21 mouse cellular contexts compared by ENCODE assay signal in the genomic region with DNA sequence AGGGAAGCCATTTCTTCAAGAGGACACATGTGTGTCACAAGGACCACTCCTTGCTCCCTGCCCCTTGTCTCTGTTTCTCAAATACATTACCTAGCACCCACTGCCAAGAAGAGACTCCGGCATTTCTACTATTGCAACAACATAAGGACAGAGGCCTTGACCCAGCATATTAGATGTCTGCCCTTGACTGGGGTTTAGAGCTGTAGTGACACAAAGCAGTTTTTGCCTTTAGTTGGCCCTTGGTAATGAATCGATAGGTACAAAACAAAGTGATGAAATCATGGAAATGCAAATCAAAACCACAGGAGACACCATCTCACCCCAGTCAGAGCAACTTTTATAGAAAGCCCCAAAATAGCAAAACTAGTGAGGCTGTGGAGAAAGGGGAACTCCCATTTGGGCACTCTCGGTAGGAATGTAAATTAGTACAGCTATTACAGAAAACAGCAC. TPM values are rescaled to one million over a fixed set of nuclear protein-coding genes. Genes with fewer than 3 reads are reported as not detected.
DNase-seq lines count a peak whose midpoint lies in the region; ATAC-seq and TF ChIP-seq lines count a peak whose summit lies in the region.
"Had no signal": no experiment of that assay in that cellular context is flagged by ENCODE, and none has a peak within 500 bp of the region (broad histone marks: within the 10 kb centered on the region; RNA-seq: fewer than 3 reads in every experiment).

No protein-coding gene starts in this region.

- peak; percentile 46 for ATAC-seq in megakaryocyte, adult 5-6 weeks (ENCODE audit: poor library complexity, severe bottlenecking)
- ATAC-seq in midbrain, embryonic 13.5 days, result no peak
- ATAC-seq: forebrain, embryonic 14.5 days had no signal

- H3K4me2 ChIP-seq in midbrain, embryonic 13.5 days (replicated peaks), result no peak overlapping the region
- H3K4me2 ChIP-seq: heart, embryonic 15.5 days; hindbrain, embryonic 15.5 days; liver, embryonic 13.5 days had no signal

- H3K36me3 ChIP-seq in midbrain, embryonic 13.5 days, result no peaks in the 10 kb centered on the region
- H3K36me3 ChIP-seq: heart, embryonic 15.5 days; hindbrain, embryonic 15.5 days; liver, embryonic 13.5 days had no signal

- no peak overlapping the region for H3K9ac ChIP-seq in midbrain, embryonic 13.5 days (replicated peaks)
- H3K9ac ChIP-seq: heart, embryonic 15.5 days; hindbrain, embryonic 15.5 days; liver, embryonic 13.5 days had no signal

- no peak overlapping the region for H3K4me3 ChIP-seq in bone marrow, adult 2 months (replicated peaks; ENCODE audit: control insufficient read depth, low read depth, low read length)
- H3K4me3 ChIP-seq in midbrain, embryonic 13.5 days (replicated peaks), result no peak overlapping the region
- H3K4me3 ChIP-seq: heart, embryonic 15.5 days; hindbrain, embryonic 15.5 days; liver, embryonic 13.5 days had no signal

- H3K4me1 ChIP-seq in bone marrow, adult 2 months (ENCODE audit: control insufficient read depth, insufficient read depth, low read length), result peaks cover 7% of the 10 kb centered on the region
- no peaks in the 10 kb centered on the region for H3K4me1 ChIP-seq in midbrain, embryonic 13.5 days (replicated peaks)
- H3K4me1 ChIP-seq: heart, embryonic 15.5 days; hindbrain, embryonic 15.5 days; liver, embryonic 13.5 days had no signal

- H3K9me3 ChIP-seq in midbrain, embryonic 13.5 days, result no peaks in the 10 kb centered on the region
- H3K9me3 ChIP-seq: heart, embryonic 15.5 days; hindbrain, embryonic 15.5 days; liver, embryonic 13.5 days had no signal

- H3K27me3 ChIP-seq in midbrain, embryonic 13.5 days, result peaks cover 5% of the 10 kb centered on the region; the same call in 1 of the 2 replicates

- 10% methylated on average over 3 of the region's 3 CpGs for WGBS in bone marrow, adult 2 months
- 91% methylated on average over 3 of the region's 3 CpGs for WGBS in midbrain, embryonic 13.5 days

- TF ChIP-seq POLR2A in bone marrow, adult 2 months (IDR thresholded peaks at IDR 0.05; ENCODE audit: borderline replicate concordance, control insufficient read depth, low read depth, low read length), result no peak

- no peak for TF ChIP-seq CTCF in bone marrow, adult 2 months (IDR thresholded peaks at IDR 0.05; ENCODE audit: control insufficient read depth, insufficient read depth, low read length)

- DNase-seq in layer of hippocampus, adult 9-11 months, result peak; percentile 47
- DNase-seq in layer of hippocampus, adult 18-20 months (ENCODE audit: low spot score in 2 of 2), result no peak
- peak; percentile 87 for DNase-seq in A20 (ENCODE audit: low read depth, low spot score)
- no peak for DNase-seq in adrenal gland, postnatal 10 days
- DNase-seq in adrenal gland, adult 2 months, result no peak
- DNase-seq: cerebellum, adult 9-10 months; embryo, embryonic 11 days; kidney, adult 8-10 months; kidney, postnatal 4 days; layer of hippocampus, postnatal 36 days; liver, embryonic 13.5 days; right cerebral cortex, adult 18-20 months had no signal

- H3K27ac ChIP-seq in bone marrow, adult 2 months (ENCODE audit: control insufficient read depth, insufficient read depth, low read depth, low read length, poor library complexity), result peak overlapping the region; percentile 73; the same call in 1 of the 2 replicates
- H3K27ac ChIP-seq in midbrain, embryonic 13.5 days, result no peak overlapping the region
- H3K27ac ChIP-seq: heart, embryonic 15.5 days; hindbrain, embryonic 15.5 days; liver, embryonic 13.5 days had no signal

RNA-seq across cellular contexts. Expression of gene Wfdc21, which starts 9.6 kb away (rescaled TPM):
- not detected for total RNA-seq in layer of hippocampus, adult 18-20 months (2021)
- polyA plus RNA-seq in bone marrow, adult 2 months (2011; ENCODE audit: insufficient read depth, insufficient read length, low replicate concordance, missing spikeins), result 220 and 706 TPM in 2 replicates
- 528 and 641 TPM in 2 replicates for total RNA-seq in megakaryocyte, adult 5-6 weeks (2015)
- 492 and 635 TPM in 2 replicates for total RNA-seq in megakaryocyte, adult 5-6 weeks (2017)
- 0.43 TPM in 1 of 2 replicates, not detected in the other for polyA plus RNA-seq in midbrain, embryonic 13.5 days (2015; fragmentation: Nextera tagmentation; extraction: Ambion mirVana)
- 1 to 10 TPM; 1.1 to 3.2 TPM for total RNA-seq in adrenal gland, postnatal 10 days (2021)
- 1 to 10 TPM in 1 of 2 experiments, not detected in 1; 1.0 TPM for total RNA-seq in adrenal gland, adult 2 months (2021)
- 5.2 and 5.8 TPM in 2 replicates for polyA plus RNA-seq in adrenal gland, adult 2 months (2012; rRNA removed)
- total RNA-seq: heart, adult 18-20 months; layer of hippocampus, postnatal 36 days; left cerebral cortex, postnatal 36 days had no signal
- polyA plus RNA-seq: C2C12; forebrain, embryonic 14.5 days; hindbrain, embryonic 15.5 days had no signal

RNA-seq across cellular contexts. Expression of gene Heatr6, which starts 16.4 kb away (rescaled TPM):
- 10 to 100 TPM; 15.0 to 16.0 TPM for total RNA-seq in layer of hippocampus, adult 18-20 months (2021)
- 3.6 and 13.1 TPM in 2 replicates for polyA plus RNA-seq in bone marrow, adult 2 months (2011; ENCODE audit: insufficient read depth, insufficient read length, low replicate concordance, missing spikeins)
- total RNA-seq in megakaryocyte, adult 5-6 weeks (2015), result 13.0 and 17.0 TPM in 2 replicates
- 13.2 and 19.8 TPM in 2 replicates for total RNA-seq in megakaryocyte, adult 5-6 weeks (2017)
- polyA plus RNA-seq in midbrain, embryonic 13.5 days (2015; fragmentation: Nextera tagmentation; extraction: Ambion mirVana), result 41.7 and 44.5 TPM in 2 replicates
- 10 to 100 TPM; 10.1 to 14.4 TPM for total RNA-seq in adrenal gland, postnatal 10 days (2021)
- 10 to 100 TPM; 11.8 to 12.6 TPM for total RNA-seq in adrenal gland, adult 2 months (2021)
- 21.3 and 22.7 TPM in 2 replicates for polyA plus RNA-seq in adrenal gland, adult 2 months (2012; rRNA removed)

RNA-seq across cellular contexts. Expression of gene Wfdc18, which starts 28.3 kb away (rescaled TPM):
- total RNA-seq in layer of hippocampus, adult 18-20 months (2021), result under 1 TPM; 0.69 to 0.96 TPM
- not detected in 2 replicates for polyA plus RNA-seq in bone marrow, adult 2 months (2011; ENCODE audit: insufficient read depth, insufficient read length, low replicate concordance, missing spikeins)
- 1.4 and 6.2 TPM in 2 replicates for total RNA-seq in megakaryocyte, adult 5-6 weeks (2015)
- 1.3 and 3.9 TPM in 2 replicates for total RNA-seq in megakaryocyte, adult 5-6 weeks (2017)
- polyA plus RNA-seq in midbrain, embryonic 13.5 days (2015; fragmentation: Nextera tagmentation; extraction: Ambion mirVana), result not detected in 2 replicates
- not detected for total RNA-seq in adrenal gland, postnatal 10 days (2021)
- total RNA-seq in adrenal gland, adult 2 months (2021), result not detected
- not detected in 2 replicates for polyA plus RNA-seq in adrenal gland, adult 2 months (2012; rRNA removed)
- total RNA-seq: heart, adult 18-20 months; layer of hippocampus, postnatal 36 days had no signal
- polyA plus RNA-seq: C2C12; forebrain, embryonic 14.5 days; hindbrain, embryonic 15.5 days; liver, embryonic 13.5 days had no signal

RNA-seq across cellular contexts. Expression of gene Wfdc17, which starts 33.3 kb away (rescaled TPM):
- not detected for total RNA-seq in layer of hippocampus, adult 18-20 months (2021)
- polyA plus RNA-seq in bone marrow, adult 2 months (2011; ENCODE audit: insufficient read depth, insufficient read length, low replicate concordance, missing spikeins), result 8.2 and 33.5 TPM in 2 replicates
- 379 and 412 TPM in 2 replicates for total RNA-seq in megakaryocyte, adult 5-6 weeks (2015)
- 127 and 155 TPM in 2 replicates for total RNA-seq in megakaryocyte, adult 5-6 weeks (2017)
- 0.44 TPM in 1 of 2 replicates, not detected in the other for polyA plus RNA-seq in midbrain, embryonic 13.5 days (2015; fragmentation: Nextera tagmentation; extraction: Ambion mirVana)
- 1 to 10 TPM; 1.5 to 2.4 TPM for total RNA-seq in adrenal gland, postnatal 10 days (2021)
- 1 to 10 TPM; 2.6 to 4.7 TPM for total RNA-seq in adrenal gland, adult 2 months (2021)
- 0.51 and 0.71 TPM in 2 replicates for polyA plus RNA-seq in adrenal gland, adult 2 months (2012; rRNA removed)
- total RNA-seq: left cerebral cortex, postnatal 36 days had no signal
- polyA plus RNA-seq: C2C12; forebrain, embryonic 14.5 days had no signal

Comparison
In these comparisons a context has a peak if more than half of its experiments do, and no peak if none do; other contexts are left out.
1. DNase-seq: peak in layer of hippocampus, adult 9-11 months (single experiment) and A20 (single experiment); none in layer of hippocampus, adult 18-20 months (0 of 2), adrenal gland, postnatal 10 days (single experiment) and adrenal gland, adult 2 months (single experiment).
2. RNA of gene Wfdc21, which starts 9.6 kb away (total RNA-seq): 492 to 641 TPM in megakaryocyte, adult 5-6 weeks; 1.1 to 3.2 TPM in adrenal gland, postnatal 10 days, 1.0 TPM in adrenal gland, adult 2 months and not detected in layer of hippocampus, adult 18-20 months; every median in the first group is over 100 times any median in the second.